Mouse (Mus musculus) erythroid progenitor cell, adult 5-6 weeks (primary cell): ENCODE results near the gene Ptprs. TPM values are rescaled to one million over a fixed set of nuclear protein-coding genes. Genes with fewer than 3 reads are reported as not detected.

ENCODE experiments used
- ATAC-seq: replicated peaks from 2 replicates; pipeline ENCODE4 v1.8.0; 2016; ENCODE audit warnings: moderate number of reproducible peaks, mild to moderate bottlenecking, moderate TSS enrichment, inconsistent platforms; ENCODE audit not compliant: poor library complexity, low FRiP score, severe bottlenecking
- total RNA-seq, 2 experiments: library from RNA; stranded (forward) in 1 of 2; stranded (reverse) in 1 of 2; fragments of 150-400 nt in 1 of 2; fragments of 186-747, 209-891 nt in 1 of 2; gene quantifications; 2 replicates each; pipeline versions ENCODE4 v1.2.3 to v1.2.4; 2015 to 2017; ENCODE audit warnings: low replicate concordance in 2 of 2

The Ptprs gene
- total RNA-seq, 2 experiments from 2014 or later = 4.7 to 10.9 TPM

- no peak for ATAC-seq
These were observed 18.2 kb upstream of the Ptprs start for GRCm38 (mm10) chr17:56494480-56494879.

GRCm38 (mm10) chr17:56493841-56494240, 17.6 kb upstream of the Ptprs start:
- no peak for ATAC-seq

- no peak for ATAC-seq
These were observed 14.3 kb upstream of the Ptprs start for GRCm38 (mm10) chr17:56490438-56491152.

- no peak for ATAC-seq
These were observed 11.7 kb upstream of the Ptprs start for GRCm38 (mm10) chr17:56488028-56488427.

GRCm38 (mm10) chr17:56487441-56487888, 11.2 kb upstream of the Ptprs start:
- no peak for ATAC-seq

GRCm38 (mm10) chr17:56485926-56486325, 9.6 kb upstream of the Ptprs start:
- no peak for ATAC-seq

- no peak for ATAC-seq
These were observed 8.8 kb upstream of the Ptprs start for GRCm38 (mm10) chr17:56485118-56485517.

GRCm38 (mm10) chr17:56482671-56483070, 6.4 kb upstream of the Ptprs start:
- ATAC-seq = no peak

- peak; percentile 52; the same call in 1 of the 2 replicates for ATAC-seq
These were observed 3.1 kb upstream of the Ptprs start for GRCm38 (mm10) chr17:56479358-56479757.

GRCm38 (mm10) chr17:56478191-56478611, 1.9 kb upstream of the Ptprs start:
- ATAC-seq = no peak

- no peak for ATAC-seq
These were observed 1.0 kb upstream of the Ptprs start for GRCm38 (mm10) chr17:56477191-56477818.

- ATAC-seq = no peak
These were observed 490 bp downstream of the Ptprs start for GRCm38 (mm10) chr17:56475584-56476401.

GRCm38 (mm10) chr17:56474831-56475581, 1.3 kb downstream of the Ptprs start:
- ATAC-seq = no peak

- ATAC-seq = no peak
These were observed 1.9 kb downstream of the Ptprs start for GRCm38 (mm10) chr17:56474311-56474830.

- no peak for ATAC-seq
These were observed 2.7 kb downstream of the Ptprs start for GRCm38 (mm10) chr17:56473611-56473905.

GRCm38 (mm10) chr17:56472733-56473610, 3.3 kb downstream of the Ptprs start:
- ATAC-seq = no peak

GRCm38 (mm10) chr17:56472121-56472520, 4.2 kb downstream of the Ptprs start:
- ATAC-seq = no peak

- no peak for ATAC-seq
These were observed 5.1 kb downstream of the Ptprs start for GRCm38 (mm10) chr17:56471136-56471535.

- ATAC-seq = no peak
These were observed 5.7 kb downstream of the Ptprs start for GRCm38 (mm10) chr17:56470571-56470970.
